Mouse (Mus musculus) hindbrain, embryonic 12.5 days (tissue): ENCODE measurements around the gene Ybx2. TPM values are rescaled to one million over a fixed set of nuclear protein-coding genes. Genes with fewer than 3 reads are reported as not detected.
"Not testable (repeated sequence)": the region's sequence is repeated elsewhere in the genome, so short reads cannot be mapped to it uniquely, and the experiment has no call there.

ENCODE experiments used
- ATAC-seq: fragments of 200-750 bp; cut with Nextera tagmentation; 2 replicates; pipeline ENCODE4 v1.8.0; 2017; ENCODE audit warnings: moderate TSS enrichment; ENCODE audit not compliant: low FRiP score
- H3K27ac ChIP-seq: fragments of 300-500 bp; sonication (generic); 2 replicates; pipeline ENCODE4 v1.5.1; 2016; ENCODE audit warnings: mild to moderate bottlenecking
- H3K27me3 ChIP-seq: fragments of 300-500 bp; sonication (generic); 2 replicates; pipeline ENCODE4 v1.6.1; 2016; ENCODE audit warnings: mild to moderate bottlenecking
- H3K36me3 ChIP-seq: fragments of 300-500 bp; sonication (generic); 2 replicates; pipeline ENCODE4 v1.6.1; 2016; ENCODE audit warnings: mild to moderate bottlenecking
- H3K4me1 ChIP-seq: fragments of 300-500 bp; sonication (generic); 2 replicates; pipeline ENCODE4 v1.6.1; 2016
- H3K4me2 ChIP-seq: fragments of 300-500 bp; sonication (generic); replicated peaks from 2 replicates; pipeline ENCODE4 v1.6.1; 2016; ENCODE audit warnings: mild to moderate bottlenecking
- H3K4me3 ChIP-seq: fragments of 300-500 bp; sonication (generic); 2 replicates; pipeline ENCODE4 v1.5.1; 2016; ENCODE audit warnings: mild to moderate bottlenecking
- H3K9ac ChIP-seq: fragments of 300-500 bp; sonication (generic); 2 replicates; pipeline ENCODE4 v1.6.1; 2016; ENCODE audit warnings: mild to moderate bottlenecking, moderate library complexity
- H3K9me3 ChIP-seq: fragments of 300-500 bp; sonication (generic); replicated peaks from 2 replicates; pipeline ENCODE4 v1.6.1; 2016; ENCODE audit warnings: mild to moderate bottlenecking
- WGBS: fragments of 180-500 bp; shearing (Covaris S2); methylation state at CpG from one replicate; pipeline ENCODE4 v1.1.7; 2016; 5-methylcytosine and 5-hydroxymethylcytosine counted together
- polyA plus RNA-seq: library from polyadenylated mRNA; unstranded; fragments of >200 nt; fragmentation: Nextera tagmentation; extraction: Ambion mirVana; gene quantifications from 2 replicates; pipeline ENCODE4 v1.2.1, GENCODE M21; 2016

The Ybx2 gene
- polyA plus RNA-seq, 1 experiment from 2014 or later = 9.0 TPM

- not testable (repeated sequence) for ATAC-seq, H3K4me3 ChIP-seq, H3K9me3 ChIP-seq, H3K9ac ChIP-seq, H3K4me2 ChIP-seq, H3K27ac ChIP-seq, H3K27me3 ChIP-seq
- Histone ChIP-seq H3K36me3 (peaks cover 58% of the 10 kb centered on the region), H3K4me1 (peaks cover 45% of the 10 kb centered on the region)
- 71% methylated on average over 7 of the region's 7 CpGs for WGBS
Observed at GRCm38 (mm10) chr11:69916652-69917378, 18.8 kb upstream of the Ybx2 start.

GRCm38 (mm10) chr11:69917379-69917948 is 18.1 kb upstream of the Ybx2 start:
- H3K4me3 ChIP-seq = no peak overlapping the region
- no peak overlapping the region for H3K9ac ChIP-seq
- no peak overlapping the region for H3K4me2 ChIP-seq
- no peak for ATAC-seq
- H3K27ac ChIP-seq = no peak overlapping the region
- 89% methylated on average over 8 of the region's 8 CpGs for WGBS
- H3K9me3 ChIP-seq = no peaks in the 10 kb centered on the region
- H3K27me3 ChIP-seq = no peaks in the 10 kb centered on the region
- H3K4me1 ChIP-seq = peaks cover 45% of the 10 kb centered on the region
- peaks cover 52% of the 10 kb centered on the region for H3K36me3 ChIP-seq

GRCm38 (mm10) chr11:69918118-69918517 is 17.5 kb upstream of the Ybx2 start:
- Histone ChIP-seq H3K4me2 (no peak overlapping the region), H3K4me1 (peaks cover 44% of the 10 kb centered on the region), H3K27me3 (no peaks in the 10 kb centered on the region), H3K27ac (no peak overlapping the region), H3K9me3 (no peaks in the 10 kb centered on the region), H3K36me3 (peaks cover 46% of the 10 kb centered on the region), H3K4me3 (no peak overlapping the region), H3K9ac (no peak overlapping the region)
- no peak for ATAC-seq
- 86% methylated on average over 5 of the region's 5 CpGs for WGBS

- no peak for ATAC-seq
- Histone ChIP-seq H3K9me3 (no peaks in the 10 kb centered on the region), H3K9ac (peak overlapping the region; percentile 98), H3K27ac (peak overlapping the region; percentile 93; the same call in 1 of the 2 replicates), H3K4me3 (peak overlapping the region; percentile 98), H3K36me3 (peaks cover 43% of the 10 kb centered on the region), H3K4me1 (peaks cover 39% of the 10 kb centered on the region), H3K4me2 (peak overlapping the region; percentile 98), H3K27me3 (no peaks in the 10 kb centered on the region)
- WGBS = 86% methylated on average over 9 of the region's 9 CpGs
Observed at GRCm38 (mm10) chr11:69919053-69919452, 16.5 kb upstream of the Ybx2 start.

- Histone ChIP-seq H3K4me3 (peak overlapping the region; percentile 98), H3K27ac (peak overlapping the region; percentile 93), H3K9ac (peak overlapping the region; percentile 98), H3K9me3 (no peaks in the 10 kb centered on the region), H3K4me2 (peak overlapping the region; percentile 98), H3K4me1 (peaks cover 34% of the 10 kb centered on the region), H3K36me3 (peaks cover 43% of the 10 kb centered on the region), H3K27me3 (no peaks in the 10 kb centered on the region)
- 2% methylated on average over 17 of the region's 17 CpGs for WGBS
- ATAC-seq = no peak
Observed at GRCm38 (mm10) chr11:69919661-69920265, 15.8 kb upstream of the Ybx2 start.

- peak overlapping the region; percentile 98 for H3K9ac ChIP-seq
- H3K4me1 ChIP-seq = peaks cover 27% of the 10 kb centered on the region
- no peaks in the 10 kb centered on the region for H3K9me3 ChIP-seq
- no peaks in the 10 kb centered on the region for H3K27me3 ChIP-seq
- peak overlapping the region; percentile 98 for H3K4me2 ChIP-seq
- H3K36me3 ChIP-seq = peaks cover 36% of the 10 kb centered on the region
- under 1% methylated on average over 62 of the region's 65 CpGs for WGBS
- H3K27ac ChIP-seq = peak overlapping the region; percentile 93
- H3K4me3 ChIP-seq = peak overlapping the region; percentile 98
- peak; percentile 31 for ATAC-seq
Observed at GRCm38 (mm10) chr11:69920266-69921031, 15.1 kb upstream of the Ybx2 start.

GRCm38 (mm10) chr11:69921114-69922011 is 14.2 kb upstream of the Ybx2 start, which contains the start of gene Eif5a:
TSS of gene Eif5a (minus strand) at chr11:69921958.
- Histone ChIP-seq H3K4me3 (peak within 1 kb of the TSS; percentile 98), H3K36me3 (peaks cover 27% of the 10 kb centered on the region), H3K27me3 (no peaks in the 10 kb centered on the region), H3K4me2 (peak within 1 kb of the TSS; percentile 98), H3K27ac (peak within 1 kb of the TSS; percentile 93), H3K4me1 (peaks cover 19% of the 10 kb centered on the region), H3K9ac (peak within 1 kb of the TSS; percentile 98), H3K9me3 (no peaks in the 10 kb centered on the region)
- under 1% methylated on average over 77 of the region's 78 CpGs for WGBS
- peak; percentile 97 for ATAC-seq

GRCm38 (mm10) chr11:69922012-69922756 is 13.4 kb upstream of the Ybx2 start:
- H3K4me3 ChIP-seq = peak overlapping the region; percentile 98
- 5% methylated on average over 12 of the region's 12 CpGs for WGBS
- H3K36me3 ChIP-seq = peaks cover 19% of the 10 kb centered on the region
- peaks cover 18% of the 10 kb centered on the region for H3K4me1 ChIP-seq
- H3K27ac ChIP-seq = peak overlapping the region; percentile 93
- no peak for ATAC-seq
- no peaks in the 10 kb centered on the region for H3K27me3 ChIP-seq
- H3K4me2 ChIP-seq = peak overlapping the region; percentile 66
- H3K9me3 ChIP-seq = no peaks in the 10 kb centered on the region
- peak overlapping the region; percentile 61 for H3K9ac ChIP-seq

GRCm38 (mm10) chr11:69922796-69923195 is 12.8 kb upstream of the Ybx2 start:
- ATAC-seq = no peak
- Histone ChIP-seq H3K36me3 (peaks cover 13% of the 10 kb centered on the region), H3K9me3 (no peaks in the 10 kb centered on the region), H3K4me2 (no peak overlapping the region), H3K4me1 (peaks cover 17% of the 10 kb centered on the region), H3K27ac (peak overlapping the region; percentile 93; the same call in 1 of the 2 replicates), H3K27me3 (no peaks in the 10 kb centered on the region), H3K4me3 (no peak overlapping the region), H3K9ac (no peak overlapping the region)
- WGBS = 76% methylated on average over 3 of the region's 3 CpGs

- H3K27ac ChIP-seq = no peak overlapping the region
- no peak for ATAC-seq
- H3K36me3 ChIP-seq = no peaks in the 10 kb centered on the region
- no peaks in the 10 kb centered on the region; the same call in 1 of the 2 replicates for H3K4me1 ChIP-seq
- H3K9ac ChIP-seq = no peak overlapping the region
- H3K4me2 ChIP-seq = no peak overlapping the region
- H3K9me3 ChIP-seq = no peaks in the 10 kb centered on the region
- WGBS = 97% methylated on average over 2 of the region's 2 CpGs
- H3K27me3 ChIP-seq = no peaks in the 10 kb centered on the region
- no peak overlapping the region for H3K4me3 ChIP-seq
Observed at GRCm38 (mm10) chr11:69927501-69927900, 8.1 kb upstream of the Ybx2 start.

GRCm38 (mm10) chr11:69929712-69930111 is 5.9 kb upstream of the Ybx2 start:
- no peak for ATAC-seq
- 86% methylated on average over 4 of the region's 4 CpGs for WGBS

More at GRCm38 (mm10) chr11:69929712-69930111, 5.9 kb upstream of the Ybx2 start:
- no peaks in the 10 kb centered on the region for H3K4me1 ChIP-seq
- H3K9ac ChIP-seq = no peak overlapping the region
- H3K27me3 ChIP-seq = 0 out of 2 replicates have a peak, but pooled peaks cover 3% of the 10 kb centered on the region
- no peaks in the 10 kb centered on the region for H3K36me3 ChIP-seq
- H3K4me3 ChIP-seq = no peak overlapping the region
- H3K27ac ChIP-seq = no peak overlapping the region
- H3K4me2 ChIP-seq = no peak overlapping the region
- H3K9me3 ChIP-seq = no peaks in the 10 kb centered on the region
